Mouse (Mus musculus) heart, adult 8-10 months (tissue): Measurements from ENCODE around the gene Ccdc152. TPM values are rescaled to one million over a fixed set of nuclear protein-coding genes. Genes with fewer than 3 reads are reported as not detected.
A peak's percentile ranks its signal among the peaks of the same experiment; 100 is the strongest.
"Not testable (repeated sequence)": the region's sequence is repeated elsewhere in the genome, so short reads cannot be mapped to it uniquely, and the experiment has no call there.

Source experiments
- DNase-seq: peaks from one replicate; pipeline ENCODE4 v3.0.0; 2022; ENCODE audit warnings: low spot score
- total RNA-seq, 4 experiments: library from RNA; stranded (reverse); gene quantifications; 2 replicates each; pipeline ENCODE4 v1.2.4; 2022

The Ccdc152 gene
- total RNA-seq, 4 experiments from 2014 or later, result 0.20 to 0.69 (median 0.38) TPM; not detected in 1

GRCm38 (mm10) chr15:3279242-3279641, 24.1 kb downstream of the Ccdc152 start:
- no peak for DNase-seq

- no peak for DNase-seq
These were observed 25.9 kb downstream of the Ccdc152 start for GRCm38 (mm10) chr15:3277391-3277790.

- no peak for DNase-seq
These were observed 30.1 kb downstream of the Ccdc152 start for GRCm38 (mm10) chr15:3273191-3273590.

GRCm38 (mm10) chr15:3271216-3271615, 32.1 kb downstream of the Ccdc152 start:
- DNase-seq, result no peak

- peak; percentile 94 for DNase-seq
These were observed 32.7 kb downstream of the Ccdc152 start for GRCm38 (mm10) chr15:3270646-3271077.

- no peak for DNase-seq
These were observed 33.2 kb downstream of the Ccdc152 start for GRCm38 (mm10) chr15:3269996-3270645.

- DNase-seq, result no peak
These were observed 33.8 kb downstream of the Ccdc152 start for GRCm38 (mm10) chr15:3269496-3269895.

- no peak for DNase-seq
These were observed 35.1 kb downstream of the Ccdc152 start, which contains the start of gene Selenop for GRCm38 (mm10) chr15:3268247-3268646. Gene Selenop, plus strand, starts transcription at chr15:3268547.

- no peak for DNase-seq
These were observed 38.5 kb downstream of the Ccdc152 start for GRCm38 (mm10) chr15:3264828-3265227.

- no peak for DNase-seq
These were observed 39.0 kb downstream of the Ccdc152 start for GRCm38 (mm10) chr15:3264293-3264692.

- DNase-seq, result no peak
These were observed 40.4 kb downstream of the Ccdc152 start for GRCm38 (mm10) chr15:3262883-3263282.

- DNase-seq, result no peak
These were observed 43.0 kb downstream of the Ccdc152 start for GRCm38 (mm10) chr15:3260309-3260708.

- DNase-seq, result no peak
These were observed 44.3 kb downstream of the Ccdc152 start for GRCm38 (mm10) chr15:3259025-3259424.

GRCm38 (mm10) chr15:3251718-3252067, 51.6 kb downstream of the Ccdc152 start:
- DNase-seq, result no peak

GRCm38 (mm10) chr15:3251031-3251717, 52.2 kb downstream of the Ccdc152 start:
- peak; percentile 75 for DNase-seq

GRCm38 (mm10) chr15:3250620-3251019, 52.7 kb downstream of the Ccdc152 start:
- no peak for DNase-seq

GRCm38 (mm10) chr15:3245036-3245435, 58.3 kb downstream of the Ccdc152 start:
- not testable (repeated sequence) for DNase-seq

- DNase-seq, result no peak
These were observed 65.4 kb downstream of the Ccdc152 start for GRCm38 (mm10) chr15:3237963-3238362.

- no peak for DNase-seq
These were observed 67.0 kb downstream of the Ccdc152 start for GRCm38 (mm10) chr15:3236338-3236737.

GRCm38 (mm10) chr15:3233837-3234551, 69.3 kb downstream of the Ccdc152 start:
- DNase-seq, result no peak

GRCm38 (mm10) chr15:3232168-3232835, 71.0 kb downstream of the Ccdc152 start:
- peak; percentile 63 for DNase-seq

- no peak for DNase-seq
These were observed 72.3 kb downstream of the Ccdc152 start for GRCm38 (mm10) chr15:3231004-3231403.
